ENCODE assay signal across 8 mouse cellular contexts in genomic region chr15:84854171-84854811, GRCm38 (mm10). TPM values are rescaled to one million over a fixed set of nuclear protein-coding genes. Genes with fewer than 3 reads are reported as not detected.
DNase-seq lines count a peak whose midpoint lies in the region; ATAC-seq and TF ChIP-seq lines count a peak whose summit lies in the region.

No protein-coding gene starts in this region.

- H3K4me2 ChIP-seq in forebrain, embryonic 16.5 days (ENCODE audit: low read length) = peak overlapping the region; percentile 74
- H3K4me2 ChIP-seq in neural tube, embryonic 12.5 days (replicated peaks) = peak overlapping the region; percentile 79

- no peaks in the 10 kb centered on the region for H3K27me3 ChIP-seq in forebrain, embryonic 16.5 days (replicated peaks; ENCODE audit: control insufficient read depth, insufficient read depth, low read length)
- no peaks in the 10 kb centered on the region for H3K27me3 ChIP-seq in neural tube, embryonic 12.5 days (replicated peaks)

- intact Hi-C loops in gastrocnemius, adult 2 months (cut with DNase I) = no loop called here

- TF ChIP-seq CTCF in gastrocnemius, adult 2 months (IDR thresholded peaks at IDR 0.05) = no peak

- peak overlapping the region; percentile 28; the same call in 1 of the 2 replicates for H3K27ac ChIP-seq in gastrocnemius, adult 2 months
- H3K27ac ChIP-seq in forebrain, embryonic 16.5 days (ENCODE audit: low read length) = peak overlapping the region; percentile 98
- peak overlapping the region; percentile 99 for H3K27ac ChIP-seq in neural tube, embryonic 12.5 days

- H3K4me3 ChIP-seq in gastrocnemius, adult 2 months = peak overlapping the region; percentile 91
- peak overlapping the region; percentile 78 for H3K4me3 ChIP-seq in forebrain, embryonic 16.5 days (replicated peaks; ENCODE audit: low read length)
- H3K4me3 ChIP-seq in neural tube, embryonic 12.5 days = peak overlapping the region; percentile 83

- ATAC-seq in forebrain, embryonic 16.5 days = peak; percentile 1; the same call in 1 of the 2 replicates
- ATAC-seq in neural tube, embryonic 12.5 days (ENCODE audit: low FRiP score, low read depth) = no peak; the same call in 1 of the 2 replicates

- peaks cover 36% of the 10 kb centered on the region for H3K4me1 ChIP-seq in forebrain, embryonic 16.5 days (replicated peaks; ENCODE audit: control insufficient read depth, insufficient read depth, low read length)
- H3K4me1 ChIP-seq in neural tube, embryonic 12.5 days = peaks cover 48% of the 10 kb centered on the region

- H3K9ac ChIP-seq in forebrain, embryonic 16.5 days (replicated peaks; ENCODE audit: low read depth, low read length) = peak overlapping the region; percentile 88
- H3K9ac ChIP-seq in neural tube, embryonic 12.5 days = peak overlapping the region; percentile 94

- H3K9me3 ChIP-seq in forebrain, embryonic 16.5 days (ENCODE audit: control insufficient read depth, low read length) = no peaks in the 10 kb centered on the region
- H3K9me3 ChIP-seq in neural tube, embryonic 12.5 days = no peaks in the 10 kb centered on the region

- H3K36me3 ChIP-seq in forebrain, embryonic 16.5 days (ENCODE audit: control insufficient read depth, insufficient read depth) = no peaks in the 10 kb centered on the region
- H3K36me3 ChIP-seq in neural tube, embryonic 12.5 days = peaks cover 6% of the 10 kb centered on the region; the same call in 1 of the 2 replicates

- under 1% methylated on average over 48 of the region's 49 CpGs for WGBS in forebrain, embryonic 16.5 days
- under 1% methylated on average over 49 of the region's 49 CpGs for WGBS in neural tube, embryonic 12.5 days

- no peak for DNase-seq in gastrocnemius, adult 2 months
- no peak for DNase-seq in gastrocnemius, adult 18-20 months (ENCODE audit: low spot score)
- DNase-seq in thymus, postnatal 25 days = peak; percentile 2
- DNase-seq in thymus, postnatal 0 days (ENCODE audit: low spot score) = no peak
- peak; percentile 12 for DNase-seq in layer of hippocampus, adult 9-11 months
- no peak for DNase-seq in ovary, postnatal 36 days (ENCODE audit: low spot score)

RNA-seq across cellular contexts. Expression of gene Phf21b, which starts 1.6 kb away (rescaled TPM):
- total RNA-seq in gastrocnemius, adult 2 months (2021) = under 1 TPM; 0.39 to 0.41 TPM
- under 1 TPM; 0.23 to 0.57 TPM for total RNA-seq in gastrocnemius, adult 18-20 months (2021)
- polyA plus RNA-seq in thymus, postnatal 0 days (2015; fragmentation: Nextera tagmentation; extraction: Ambion mirVana) = 0.08 and 0.17 TPM in 2 replicates
- 9.7 and 10.2 TPM in 2 replicates for polyA plus RNA-seq in forebrain, embryonic 16.5 days (2015; fragmentation: Nextera tagmentation; extraction: Ambion mirVana)
- 20.2 and 24.5 TPM in 2 replicates for polyA plus RNA-seq in neural tube, embryonic 12.5 days (2016; fragmentation: Nextera tagmentation; extraction: Ambion mirVana)

Comparison
In these comparisons a context has a peak if more than half of its experiments do, and no peak if none do; other contexts are left out.
1. DNase-seq: peak in thymus, postnatal 25 days (single experiment) and layer of hippocampus, adult 9-11 months (single experiment); none in gastrocnemius, adult 2 months (single experiment), gastrocnemius, adult 18-20 months (single experiment), thymus, postnatal 0 days (single experiment) and ovary, postnatal 36 days (single experiment).
2. H3K27ac ChIP-seq: peak in every context shown above with its lines; median percentile 99 in neural tube, embryonic 12.5 days; 98 in forebrain, embryonic 16.5 days; 28 in gastrocnemius, adult 2 months.
3. Peak in every context shown above with its lines, with median percentiles within 50 percentile points of each other: H3K4me3 ChIP-seq.